Mouse (Mus musculus): ENCODE measurements around the gene Wdr34.

Gene Wdr34

GRCm38 (mm10) chr2:30048699-30049388 is at the start of gene Wdr34:
Gene Wdr34 (minus strand): TSS chr2:30048881.
- peak; percentile 97 for DNase-seq

DNA sequence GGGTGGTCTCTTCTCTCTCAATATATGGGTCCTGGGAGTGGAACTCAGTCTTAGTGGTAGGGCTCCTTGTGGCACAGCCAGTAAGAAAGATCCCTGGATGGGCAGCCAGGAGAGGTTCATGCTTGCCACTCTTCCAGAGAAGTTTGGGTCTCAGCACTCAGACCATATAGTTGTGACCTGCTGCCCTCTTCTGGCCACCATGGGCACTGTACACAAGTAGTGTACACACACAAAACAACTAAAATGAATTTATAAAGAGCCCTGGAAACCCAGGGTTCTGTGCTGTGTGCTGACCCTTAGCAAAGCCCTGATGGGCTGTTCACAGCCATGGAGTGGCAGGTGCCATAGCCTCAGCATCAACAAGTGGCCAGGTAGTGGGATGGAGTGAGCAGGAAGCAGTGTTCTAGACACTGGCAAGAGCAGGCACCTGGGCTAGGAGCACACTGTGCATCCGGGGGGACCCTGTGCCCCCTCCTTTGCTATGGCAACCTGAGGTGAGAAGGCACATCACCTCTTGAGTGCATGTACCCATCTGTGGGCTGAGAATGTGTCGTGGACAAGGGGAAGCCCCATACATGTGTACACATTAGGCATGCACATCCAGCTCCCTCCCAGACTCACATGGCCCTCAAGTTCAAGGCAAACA is 47.3 kb upstream of the Wdr34 start:
- no peak for DNase-seq

- no peak for DNase-seq
Observed at GRCm38 (mm10) chr2:30094208-30094588, 45.5 kb upstream of the Wdr34 start.

- DNase-seq, result peak; percentile 91
Observed at GRCm38 (mm10) chr2:30093471-30094207, 45.0 kb upstream of the Wdr34 start, which contains the start of gene Zdhhc12. Gene Zdhhc12 (minus strand): TSS chr2:30093648.

DNA sequence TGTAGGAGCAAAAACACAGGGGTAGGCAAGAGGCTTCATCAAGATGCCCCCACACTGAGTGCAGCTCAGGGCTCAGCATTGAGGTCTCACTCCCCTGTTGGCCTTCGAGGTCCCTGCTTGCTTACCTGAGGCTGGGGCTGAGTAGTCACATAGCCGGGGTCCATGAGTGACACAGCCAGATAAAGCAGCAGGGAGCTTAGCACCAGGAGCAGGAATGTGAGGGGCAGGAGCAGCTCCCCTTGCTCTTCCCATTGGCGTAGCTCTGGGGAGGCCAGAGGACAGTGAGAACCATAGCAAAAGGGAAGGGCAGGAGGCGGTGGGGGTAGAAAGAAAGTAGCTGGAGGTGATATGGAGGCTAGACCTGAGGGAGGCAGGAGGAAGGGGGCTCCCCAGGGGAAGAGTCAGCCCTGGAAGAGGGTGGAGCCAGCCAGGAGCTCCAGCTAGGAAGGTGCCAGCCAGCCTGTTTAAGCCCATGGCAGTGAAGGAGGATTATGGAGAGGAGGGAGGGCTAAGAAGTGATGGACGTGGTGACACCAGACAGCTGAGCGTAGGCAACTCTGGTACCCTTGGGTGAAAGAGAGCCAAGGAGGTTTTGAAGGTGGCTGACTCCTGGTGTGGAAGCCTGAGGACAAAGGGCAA is 43.7 kb upstream of the Wdr34 start:
- no peak for DNase-seq

GRCm38 (mm10) chr2:30091521-30091920 is 42.8 kb upstream of the Wdr34 start:
- DNase-seq, result no peak

- DNase-seq, result no peak
Observed at GRCm38 (mm10) chr2:30087310-30087709, 38.6 kb upstream of the Wdr34 start.

DNA sequence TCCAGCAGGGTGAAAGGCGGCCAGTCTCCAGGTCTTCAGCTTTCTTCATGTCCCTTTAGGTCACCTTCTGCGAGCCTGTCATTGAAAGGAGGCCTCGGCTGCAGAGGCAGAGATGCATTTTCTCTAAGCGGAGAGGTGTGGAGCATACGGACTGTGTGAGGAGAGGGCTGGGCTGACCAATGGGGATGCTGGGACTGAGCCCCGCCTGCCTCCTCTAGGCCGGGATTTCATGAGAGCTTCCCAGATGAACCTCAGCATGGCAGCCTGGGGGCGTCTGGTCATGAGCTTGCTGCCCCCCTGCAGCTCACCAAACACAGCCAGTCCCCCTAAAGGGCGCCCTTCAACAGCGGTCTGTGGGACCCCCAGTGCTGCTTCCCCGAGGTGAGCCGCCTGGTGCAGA is 36.0 kb upstream of the Wdr34 start:
- DNase-seq, result no peak

- DNase-seq, result no peak
Observed at GRCm38 (mm10) chr2:30084113-30084512, 35.4 kb upstream of the Wdr34 start.

DNA sequence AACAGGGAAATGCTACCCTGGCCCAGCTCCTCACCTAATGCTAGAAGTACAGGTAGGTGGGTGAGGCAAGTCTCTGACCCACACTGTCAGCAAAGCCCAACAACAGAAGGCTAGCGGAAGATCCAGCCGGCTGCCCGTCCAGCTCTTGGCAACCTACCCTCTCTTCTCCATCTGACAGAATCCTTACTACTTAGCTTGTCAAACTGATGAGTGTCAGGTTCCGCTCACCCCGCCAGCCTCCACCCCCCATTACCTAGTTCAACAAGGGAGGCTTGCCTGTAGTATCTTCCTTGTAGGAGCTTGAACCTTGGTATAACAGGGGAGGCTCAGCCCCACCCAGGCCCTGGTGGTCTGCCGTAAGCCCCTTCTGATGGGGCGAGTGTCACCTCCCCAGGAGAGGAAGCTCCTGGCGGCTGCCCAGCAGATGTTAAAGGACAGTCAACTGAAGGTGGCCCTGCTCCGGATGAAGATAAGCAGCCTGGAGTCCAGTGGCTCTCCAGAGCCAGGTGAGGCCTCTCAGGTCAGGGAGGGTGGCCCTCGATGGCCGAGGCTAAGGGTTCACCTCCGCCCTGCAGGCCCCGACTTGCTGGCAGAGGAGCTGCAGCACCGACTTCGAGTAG is 31.6 kb upstream of the Wdr34 start:
- no peak for DNase-seq

DNA sequence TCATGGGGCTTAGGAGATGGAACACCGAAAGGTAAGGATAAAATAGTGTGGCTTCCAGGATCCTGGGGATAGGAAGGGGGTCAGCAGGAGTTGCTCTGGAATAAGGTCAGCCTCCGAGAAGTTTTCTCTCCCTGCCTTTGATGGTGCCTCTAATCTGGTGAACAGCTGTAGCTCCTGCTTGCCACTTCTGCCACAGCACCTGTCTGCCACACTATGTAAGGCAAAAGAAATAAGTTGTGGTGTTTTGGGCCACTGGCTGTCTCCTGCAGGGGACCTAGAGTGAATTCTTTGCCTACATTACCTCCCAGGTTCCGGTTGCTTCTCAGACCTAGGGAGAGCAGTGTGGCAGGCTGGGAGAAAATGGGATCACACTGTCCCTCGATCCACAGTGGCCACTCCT is 30.1 kb upstream of the Wdr34 start:
- DNase-seq, result no peak

GRCm38 (mm10) chr2:30078349-30078712 is 29.6 kb upstream of the Wdr34 start:
- DNase-seq, result no peak

DNA sequence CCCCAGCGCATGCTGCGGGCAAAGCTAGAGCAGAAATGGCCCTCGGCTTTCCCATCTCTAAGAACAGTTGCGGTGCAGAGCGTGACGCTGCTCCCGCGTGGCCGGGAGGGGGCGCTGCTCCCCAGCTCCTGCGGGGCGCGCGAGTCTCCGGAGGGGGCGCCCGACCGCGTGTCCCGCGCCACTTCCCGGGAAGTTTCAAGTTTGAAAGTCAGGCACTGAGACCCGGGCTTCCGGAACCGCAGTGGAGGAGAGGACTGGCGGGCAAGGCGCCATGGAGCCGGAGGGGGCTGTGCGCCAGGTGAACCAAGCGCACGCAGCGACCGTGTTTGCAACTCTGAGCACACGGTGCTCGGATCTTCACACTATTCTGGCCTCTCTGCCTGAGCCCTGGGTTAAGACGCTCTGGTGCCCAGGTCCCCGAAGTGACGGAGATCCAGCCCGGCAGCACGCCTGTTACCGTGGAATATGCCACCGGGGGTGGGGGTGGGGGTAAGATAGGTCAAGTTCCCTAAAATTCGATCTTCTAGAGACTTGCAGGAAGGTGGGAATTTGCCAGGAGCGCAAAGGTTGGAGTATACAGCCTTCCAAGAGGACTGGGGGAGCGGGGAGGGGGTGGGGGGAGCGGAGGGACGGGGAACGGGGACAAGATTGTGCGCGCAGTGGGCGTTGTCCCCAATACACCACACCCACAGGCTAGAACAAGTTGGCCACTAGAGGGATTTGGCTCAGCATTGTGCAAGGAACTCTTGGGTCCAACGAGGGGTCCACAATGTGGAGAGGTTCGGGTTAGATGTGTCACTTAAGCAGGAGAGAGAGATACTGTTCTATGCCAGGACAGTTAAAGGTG is 29.0 kb upstream of the Wdr34 start, which contains the start of gene Pkn3:
Gene Pkn3, plus strand, starts transcription at position 183 of the 847 bp plus-strand sequence.
- DNase-seq, result peak; percentile 71

DNA sequence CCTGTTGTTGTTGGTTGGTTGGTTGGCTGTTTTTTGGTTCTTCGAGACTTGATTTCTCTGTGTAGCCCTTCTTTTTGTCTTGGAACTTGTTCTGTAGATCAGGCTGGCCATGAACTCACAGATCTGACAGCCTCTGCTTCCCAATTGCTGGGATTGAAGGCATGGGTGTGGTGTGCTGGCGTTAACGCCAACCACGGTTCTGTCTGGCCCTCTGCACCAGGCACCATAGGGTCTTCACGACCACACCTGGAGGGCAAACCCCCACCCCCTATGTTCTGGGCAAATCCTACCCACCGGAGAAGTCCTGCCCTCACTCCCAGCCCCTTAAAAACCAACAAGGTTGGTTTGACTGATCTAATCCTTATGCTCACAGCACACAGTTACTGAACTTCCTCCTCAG is 28.3 kb upstream of the Wdr34 start:
- no peak for DNase-seq

- DNase-seq, result no peak
Observed at GRCm38 (mm10) chr2:30076439-30076838, 27.8 kb upstream of the Wdr34 start.

- no peak for DNase-seq
Observed at GRCm38 (mm10) chr2:30075625-30076024, 26.9 kb upstream of the Wdr34 start.

- no peak for DNase-seq
Observed at GRCm38 (mm10) chr2:30073285-30073684, 24.6 kb upstream of the Wdr34 start.

- DNase-seq, result no peak
Observed at GRCm38 (mm10) chr2:30072875-30073274, 24.2 kb upstream of the Wdr34 start.

GRCm38 (mm10) chr2:30067962-30068361 is 19.3 kb upstream of the Wdr34 start:
- DNase-seq, result no peak

DNA sequence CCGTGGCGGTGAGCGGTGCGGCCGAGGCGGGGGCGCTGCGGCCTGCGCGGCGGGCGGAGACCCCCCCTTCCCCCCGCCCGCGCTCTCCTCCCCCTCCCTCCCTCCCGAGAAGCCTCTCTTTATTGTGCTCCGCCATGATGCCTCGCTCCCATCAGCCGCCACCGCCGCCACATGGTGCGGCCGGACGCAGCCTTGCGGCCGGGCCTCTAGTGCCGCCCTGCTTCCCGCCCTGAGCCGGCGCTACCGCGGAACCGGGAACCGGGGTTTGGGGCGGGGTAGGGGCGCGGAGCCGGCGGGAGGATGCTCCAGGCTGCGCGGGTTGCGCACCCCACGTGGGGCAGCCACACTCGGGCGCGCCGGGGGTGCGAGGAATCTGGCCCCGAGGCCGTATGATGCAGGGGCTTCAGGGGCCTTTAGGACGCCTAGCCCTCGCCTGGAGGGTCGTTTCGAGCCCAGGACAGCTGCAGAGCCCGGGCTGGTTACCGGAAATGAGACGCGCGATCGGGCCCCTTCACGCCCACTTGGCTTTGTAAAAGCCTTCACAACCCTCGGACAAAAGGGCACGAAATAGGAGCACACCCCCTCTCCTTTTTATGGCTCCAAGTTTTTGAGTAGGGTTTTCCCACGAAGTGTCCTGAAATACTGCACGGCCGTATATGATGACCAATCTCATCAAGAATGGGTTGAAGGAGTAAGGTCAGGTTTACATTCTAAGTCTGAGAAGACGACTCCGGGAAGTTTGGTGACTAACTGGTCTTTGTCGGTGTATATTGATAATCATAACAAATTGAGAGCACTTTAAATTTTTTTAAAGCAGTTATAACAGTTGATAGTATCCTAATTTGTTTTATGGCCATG is 18.6 kb upstream of the Wdr34 start:
- DNase-seq, result peak; percentile 45
